Mouse (Mus musculus): ENCODE data around the gene Tifab.

Gene Tifab

DNA sequence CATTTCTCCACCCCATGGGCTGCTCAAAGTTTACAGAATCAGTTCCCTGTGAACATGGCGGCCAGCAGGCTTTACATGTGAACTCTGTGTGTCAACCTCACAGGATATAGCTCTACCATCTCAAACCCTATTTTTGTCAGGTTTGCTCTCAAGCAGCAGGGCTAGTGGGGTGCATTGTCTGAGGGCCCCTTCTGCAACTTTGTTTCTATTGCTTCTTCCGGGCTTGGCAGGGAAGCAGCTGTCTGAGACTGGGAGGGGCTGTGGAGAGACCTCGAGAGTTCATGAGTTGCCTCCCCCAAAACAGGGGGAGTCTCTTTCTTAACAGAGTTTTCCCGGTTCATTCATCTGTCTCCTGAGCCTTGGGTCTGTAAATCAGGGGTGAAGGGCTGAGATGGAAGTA, 2.8 kb downstream of the Tifab start:
- peak; percentile 56 for DNase-seq

GRCm38 (mm10) chr13:56172901-56173545, 5.7 kb downstream of the Tifab start:
- DNase-seq: peak; percentile 43

GRCm38 (mm10) chr13:56172106-56172505, 6.6 kb downstream of the Tifab start:
- DNase-seq: no peak

DNA sequence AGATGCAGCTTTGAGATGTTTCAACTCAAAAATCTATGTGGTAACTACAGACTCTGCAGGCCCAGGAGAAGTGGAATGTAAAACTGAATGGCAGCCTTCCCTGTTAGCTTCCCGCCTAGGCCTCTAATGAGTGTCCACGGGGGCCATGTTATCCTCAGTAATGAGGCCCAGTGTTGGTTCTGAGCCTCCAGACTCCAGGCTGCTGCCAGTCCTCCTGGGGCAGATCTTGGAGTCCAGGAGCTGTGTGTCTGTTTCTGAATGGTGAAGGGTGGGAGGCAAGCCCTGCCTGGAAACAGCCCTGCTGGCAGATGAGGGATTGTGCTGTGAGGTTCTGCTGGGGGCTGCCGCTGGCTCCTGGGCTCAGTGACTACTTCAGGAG, 10.3 kb downstream of the Tifab start:
- DNase-seq: peak; percentile 7

GRCm38 (mm10) chr13:56167446-56168402, 11.0 kb downstream of the Tifab start:
- DNase-seq: peak; percentile 69

GRCm38 (mm10) chr13:56165561-56165960, 13.1 kb downstream of the Tifab start:
- DNase-seq: no peak

DNA sequence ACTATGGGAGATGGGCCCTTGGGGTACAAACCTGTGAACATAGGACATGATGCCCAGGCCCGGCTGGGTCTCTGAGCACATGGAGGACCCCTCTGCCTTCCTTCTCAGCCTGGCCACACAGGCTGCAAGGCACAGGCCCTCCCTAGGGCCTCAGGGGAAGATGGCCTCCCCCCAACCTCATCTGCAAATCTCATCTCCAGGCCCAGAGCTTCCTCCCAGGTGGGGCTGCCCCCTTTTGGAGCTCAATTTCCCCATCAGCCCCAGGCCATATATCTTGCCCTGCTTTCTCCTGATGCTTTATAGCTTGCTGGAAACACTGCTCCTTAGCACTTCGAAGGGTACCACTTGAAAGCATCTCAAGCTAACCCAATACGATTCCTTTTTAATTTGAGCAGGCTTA, 14.3 kb downstream of the Tifab start:
- no peak for DNase-seq

DNA sequence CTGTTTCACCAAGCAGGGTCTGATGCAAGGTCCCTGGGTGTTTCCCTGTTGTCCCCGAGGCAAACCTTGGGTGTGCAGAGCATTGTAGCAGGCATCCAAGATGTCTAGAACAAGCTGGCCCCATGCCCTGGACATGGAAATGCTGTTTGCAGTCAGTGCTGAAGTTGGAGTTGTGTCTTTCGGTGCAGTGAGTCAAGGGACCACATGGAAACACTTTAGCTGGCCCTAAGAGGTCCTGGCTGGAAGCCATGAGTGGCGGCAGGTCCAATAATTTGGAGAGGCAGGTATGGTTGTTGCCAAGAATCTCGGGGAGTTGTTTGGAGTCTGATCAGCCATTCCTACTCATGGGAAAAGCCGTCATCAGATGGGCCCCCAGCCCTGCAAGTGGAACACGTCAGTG, 14.9 kb downstream of the Tifab start:
- no peak for DNase-seq

DNA sequence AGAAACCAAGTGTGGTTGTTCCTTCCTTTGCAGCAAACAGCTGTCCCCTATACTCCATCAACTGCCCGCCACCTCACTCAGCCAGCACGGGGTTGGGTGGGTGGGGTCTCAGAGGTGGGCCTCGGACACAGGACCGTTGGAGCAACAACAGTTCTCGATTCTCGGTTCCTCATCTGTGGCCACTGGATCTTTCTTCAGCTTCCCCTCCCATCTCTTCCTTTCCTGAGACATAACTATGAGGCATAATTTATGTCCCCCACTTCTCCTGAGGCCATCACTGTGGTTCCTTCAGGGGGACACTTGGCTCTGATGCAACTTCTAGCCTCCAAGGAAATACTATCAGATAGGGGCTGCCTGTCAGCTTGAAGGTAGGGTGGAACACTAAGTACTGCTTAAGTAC, 15.8 kb downstream of the Tifab start:
- no peak for DNase-seq

DNA sequence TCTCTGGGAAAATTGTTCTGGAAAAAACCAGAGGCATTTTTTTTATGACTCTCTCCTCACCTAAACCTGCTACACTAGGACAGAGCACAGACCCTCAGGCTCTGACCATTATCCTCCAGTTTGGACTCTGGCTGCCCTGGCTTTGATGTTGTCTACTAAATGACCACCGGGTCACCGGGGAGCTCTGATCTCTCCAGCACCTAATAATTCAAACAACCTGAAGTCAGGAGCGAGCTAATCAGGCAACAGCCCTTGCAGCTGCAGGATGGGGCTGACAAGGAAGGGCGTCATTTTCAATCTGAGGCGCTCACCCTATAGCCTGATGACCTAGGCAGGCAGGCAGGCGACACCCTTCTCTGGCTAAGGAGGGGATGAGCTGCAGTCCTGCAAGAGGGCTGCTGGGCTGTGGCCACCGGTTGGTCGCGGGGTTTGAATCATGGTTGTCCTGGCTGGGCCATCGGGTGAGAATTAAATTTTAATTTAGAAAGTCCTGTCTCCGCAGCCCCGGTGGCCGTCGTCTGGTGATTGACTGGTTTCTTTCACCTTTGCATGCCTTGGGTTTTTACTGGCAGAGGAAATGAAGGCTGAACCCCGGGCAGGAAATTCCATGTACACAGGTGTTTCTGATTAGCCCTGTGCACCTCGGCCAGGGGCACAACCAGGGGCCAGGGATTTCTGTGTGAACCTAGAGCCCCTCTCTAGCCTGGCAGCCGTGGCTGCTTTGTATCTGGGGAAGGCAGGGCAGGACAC, 18.9 kb downstream of the Tifab start:
- no peak for DNase-seq

DNA sequence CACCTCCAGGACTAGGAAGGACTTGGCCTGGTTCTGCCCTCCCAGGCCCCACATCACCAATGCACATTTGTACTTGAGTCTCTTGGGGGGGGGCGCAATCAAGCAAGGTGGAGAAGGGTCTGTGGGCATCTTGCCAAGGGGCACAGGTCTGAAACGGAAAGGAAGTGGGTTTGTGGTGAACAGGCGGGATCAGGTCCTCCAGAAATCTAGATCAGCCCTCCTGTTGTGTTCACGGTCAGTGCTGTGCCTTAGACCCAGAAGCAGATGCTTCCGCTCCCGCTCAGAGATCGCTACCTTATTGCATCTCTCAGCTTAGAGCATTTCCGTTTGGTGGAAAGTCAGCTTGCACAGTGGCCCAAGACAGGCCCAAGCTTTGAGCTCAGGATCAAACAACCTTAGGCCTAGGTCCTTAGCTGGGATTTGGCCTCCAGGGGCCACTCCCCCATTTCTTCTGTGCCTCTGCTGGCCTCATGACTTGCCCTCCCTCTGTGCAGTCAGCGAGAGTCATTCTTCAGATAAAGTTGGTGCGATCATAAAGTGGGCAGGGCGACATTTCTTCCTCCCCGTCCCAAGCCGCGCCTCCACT, 19.6 kb downstream of the Tifab start:
- peak; percentile 55 for DNase-seq

DNA sequence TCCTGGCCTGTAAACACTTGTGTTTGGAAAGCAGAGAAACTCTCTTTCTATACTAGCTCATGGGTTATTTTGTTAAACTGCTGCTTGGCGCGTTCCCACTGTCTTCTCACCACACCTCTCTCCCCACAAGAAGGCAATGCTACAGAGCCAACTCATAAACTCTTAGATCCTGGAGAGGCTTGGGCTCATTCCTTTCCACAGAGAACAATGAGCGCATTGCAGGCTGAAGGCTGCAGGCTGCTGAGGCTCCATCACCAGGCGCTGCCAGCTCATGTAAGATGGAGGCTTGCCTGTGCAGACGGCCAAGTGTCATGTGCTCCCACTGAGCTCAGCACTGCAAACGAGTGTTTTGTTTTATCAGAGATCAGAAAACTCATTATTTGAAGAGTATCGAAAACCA, 23.0 kb downstream of the Tifab start:
- no peak for DNase-seq

GRCm38 (mm10) chr13:56155048-56155447, 23.6 kb downstream of the Tifab start:
- no peak for DNase-seq

- DNase-seq: no peak
Measured at GRCm38 (mm10) chr13:56152773-56153460, 25.8 kb downstream of the Tifab start.

- peak; percentile 83 for DNase-seq
Measured at GRCm38 (mm10) chr13:56151404-56152226, 27.1 kb downstream of the Tifab start.

DNA sequence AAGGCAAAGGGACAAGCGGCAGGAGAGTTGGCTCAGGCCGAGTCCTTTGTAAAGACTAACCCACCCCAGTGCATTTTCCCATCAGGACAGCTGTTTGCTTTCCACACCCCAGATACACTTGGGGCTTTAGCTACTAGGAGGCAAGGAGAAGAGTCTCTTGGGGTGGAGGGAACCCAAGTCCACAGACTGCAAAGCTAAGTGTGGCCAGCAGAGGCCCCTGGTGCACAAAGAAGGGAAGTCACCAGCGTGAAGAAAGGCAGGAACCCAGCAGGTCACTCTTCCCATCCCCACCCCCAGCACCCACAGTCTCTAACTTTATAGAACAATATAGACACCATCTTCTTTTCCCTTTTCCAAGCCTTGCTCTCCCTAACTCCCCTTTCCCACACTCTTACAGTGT, 33.2 kb downstream of the Tifab start:
- DNase-seq: peak; percentile 85

DNA sequence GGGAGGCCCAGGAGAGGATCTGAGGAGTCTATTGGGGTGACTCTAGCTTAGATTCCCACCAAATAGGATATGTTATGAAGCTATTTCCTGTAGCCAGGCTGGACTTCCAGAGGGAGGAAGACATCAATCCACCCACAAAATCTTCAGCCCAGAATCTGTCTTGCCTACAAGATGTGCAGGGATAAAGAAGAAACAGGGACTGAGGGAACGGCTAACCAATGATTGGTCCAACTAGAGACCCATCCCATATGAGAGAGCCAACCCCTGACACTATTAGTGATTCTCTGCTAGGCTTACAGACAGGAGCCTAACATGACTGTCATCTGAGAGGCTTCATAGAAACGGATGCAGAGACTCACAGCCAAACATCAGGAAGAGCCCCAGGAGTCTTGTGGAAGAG, 34.7 kb downstream of the Tifab start:
- no peak for DNase-seq

DNA sequence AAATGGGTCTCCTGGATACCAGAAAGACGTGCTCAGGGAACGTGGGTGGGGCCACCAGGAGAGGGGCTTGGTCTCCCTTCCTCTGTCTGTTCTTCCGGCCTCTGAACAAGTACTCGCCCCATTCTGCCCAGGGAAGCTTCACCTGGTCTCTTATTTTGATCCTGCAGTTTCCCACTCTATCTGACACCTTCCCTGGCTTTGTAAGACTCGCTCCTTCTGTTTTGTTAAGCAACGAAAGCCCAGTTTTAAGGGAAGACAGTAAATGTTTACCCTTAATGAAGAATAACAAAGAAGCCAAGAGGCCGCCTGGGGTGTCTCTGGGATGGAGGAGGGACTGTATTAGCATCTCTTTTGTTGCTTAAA, 35.6 kb downstream of the Tifab start:
- DNase-seq: no peak

DNA sequence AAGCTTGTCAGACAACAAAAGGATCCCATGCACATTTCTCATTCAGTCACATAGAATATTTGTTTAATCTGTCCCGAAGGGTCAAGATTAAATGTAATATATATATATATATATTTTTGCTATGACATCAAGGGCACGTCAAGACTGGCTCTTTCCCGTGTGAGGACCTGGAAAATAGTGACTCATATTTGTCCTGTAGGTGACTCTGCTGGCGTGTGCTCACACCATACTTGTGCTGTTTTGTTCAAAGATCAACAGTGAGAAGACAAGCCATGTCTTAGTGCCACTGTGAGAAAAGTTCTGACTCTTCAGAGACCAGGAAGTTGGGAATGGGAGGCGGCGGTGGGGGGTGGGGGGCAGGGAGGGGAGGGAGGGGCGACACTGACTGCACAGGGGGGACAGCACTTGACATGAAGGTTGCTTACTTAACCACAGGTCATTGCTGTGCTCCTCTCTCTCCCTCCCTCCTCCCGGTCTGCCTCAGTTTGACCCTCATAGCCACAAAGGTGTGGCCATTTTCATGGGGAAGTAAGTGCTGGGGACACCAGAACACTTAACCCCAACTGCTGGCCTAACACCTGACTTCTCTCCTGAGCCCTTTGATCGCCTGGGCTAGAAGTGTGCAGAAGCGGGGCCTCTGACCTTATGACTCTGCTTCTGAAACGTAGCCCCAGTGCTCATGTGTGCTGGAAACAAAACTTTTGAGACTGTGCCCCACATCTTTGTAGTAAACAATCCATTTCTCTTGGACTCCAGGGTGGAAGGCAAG, 36.1 kb downstream of the Tifab start:
- DNase-seq: no peak

DNA sequence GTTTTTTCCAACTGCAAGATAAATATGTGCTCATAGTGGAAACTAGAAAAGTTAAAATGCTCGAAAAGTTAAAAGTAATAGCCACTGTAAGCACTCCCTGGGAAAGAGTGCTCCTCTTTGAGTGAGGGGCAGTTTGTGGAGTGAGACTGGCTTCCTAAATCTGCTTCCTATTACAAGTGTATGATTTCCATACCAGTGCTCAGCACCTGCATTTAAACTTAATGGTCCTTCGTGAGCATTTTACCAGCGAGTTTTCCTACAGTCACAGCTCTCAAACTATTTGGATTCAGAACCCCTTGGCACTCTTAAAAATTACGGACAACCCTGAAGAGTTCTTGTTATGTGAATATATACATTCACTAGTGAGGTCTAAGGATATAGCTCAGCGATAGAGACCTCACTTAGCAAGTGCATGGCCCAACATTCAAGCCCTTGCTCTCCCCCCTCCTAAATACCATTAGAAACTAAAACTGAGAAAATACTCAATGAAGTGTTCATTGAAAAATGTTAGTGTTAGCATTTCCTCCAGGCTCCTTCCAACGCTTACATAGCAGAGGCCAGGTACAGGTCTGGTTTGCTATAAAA, 39.4 kb downstream of the Tifab start:
- no peak for DNase-seq

- DNase-seq: no peak
Measured at GRCm38 (mm10) chr13:56136200-56136599, 42.5 kb downstream of the Tifab start, which contains the start of gene H2afy. Gene H2afy, minus strand, starts transcription at chr13:56136361.

Data from thymus, postnatal 4 days (tissue).